Mouse (Mus musculus) G1E (cell line): ENCODE data around the gene Polr2e. TPM values are rescaled to one million over a fixed set of nuclear protein-coding genes. Genes with fewer than 3 reads are reported as not detected.
A peak's percentile ranks its signal among the peaks of the same experiment; 100 is the strongest.

Source experiments
- ATAC-seq: 2 replicates; pipeline ENCODE4 v1.8.0; 2016; ENCODE audit warnings: mild to moderate bottlenecking; ENCODE audit not compliant: insufficient number of reproducible peaks, poor library complexity, low FRiP score, severe bottlenecking; ENCODE audit errors: extremely low read depth
- DNase-seq: peaks from one replicate; pipeline ENCODE4 v3.0.0; 2012; ENCODE audit warnings: low spot score
- H3K27me3 ChIP-seq: 2 replicates; pipeline ENCODE4 v1.6.1; 2012; ENCODE audit warnings: mild to moderate bottlenecking, low read length, inconsistent platforms; ENCODE audit not compliant: insufficient read depth
- H3K36me3 ChIP-seq: replicated peaks from 2 replicates; pipeline ENCODE3; 2012; ENCODE audit warnings: mild to moderate bottlenecking, inconsistent platforms
- H3K4me1 ChIP-seq: 2 replicates; pipeline ENCODE4 v1.6.1; 2012; ENCODE audit warnings: low read depth, low read length, inconsistent platforms, mixed read lengths; ENCODE audit not compliant: insufficient read depth
- H3K4me3 ChIP-seq: 2 replicates; pipeline ENCODE4 v1.5.1; 2012; ENCODE audit warnings: low read depth, mild to moderate bottlenecking, inconsistent platforms, low read length, moderate library complexity, mixed read lengths
- H3K9me3 ChIP-seq: replicated peaks from 2 replicates; pipeline ENCODE4 v1.6.1; 2012; ENCODE audit warnings: inconsistent platforms
- CTCF ChIP-seq: IDR thresholded peaks from 2 replicates; pipeline ENCODE4 v1.5.1; 2012; ENCODE audit warnings: low read depth, low read length, inconsistent platforms, mixed read lengths
- GATA1 ChIP-seq: IDR thresholded peaks from 2 replicates; pipeline ENCODE4 v1.6.1; 2012; ENCODE audit warnings: borderline replicate concordance, low read length, inconsistent platforms, mixed read lengths
- GATA2 ChIP-seq: IDR thresholded peaks from 2 replicates; pipeline ENCODE4 v1.6.1; 2012; ENCODE audit warnings: low read depth, low read length, inconsistent platforms, borderline replicate concordance
- POLR2AphosphoS5 ChIP-seq: IDR thresholded peaks from 2 replicates; pipeline ENCODE4 v1.6.1; 2012; ENCODE audit warnings: low read depth, low read length, inconsistent platforms; ENCODE audit not compliant: insufficient replicate concordance
- TAL1 ChIP-seq: conservative IDR thresholded peaks from 2 replicates; pipeline ENCODE4 v1.6.1; 2012; ENCODE audit warnings: low read depth, low read length, inconsistent platforms, mixed read lengths
- polyA plus RNA-seq: library from polyadenylated mRNA; stranded (reverse); fragments of >175 nt; gene quantifications from 2 replicates; pipeline ENCODE4 v1.2.3, GENCODE M21; 2012
- total RNA-seq, 2 experiments: library from RNA; stranded (forward) in 1 of 2; stranded (reverse) in 1 of 2; fragments of 200-1000 nt in 1 of 2; fragments of >200 nt in 1 of 2; fragmentation: Nextera tagmentation in 1 of 2; gene quantifications; 2 replicates each; pipeline ENCODE4 v1.2.3; 2014 to 2017

Gene Polr2e
- total and polyA plus RNA-seq, 3 experiments = 54.6 to 206 (median 90.2) TPM

DNA sequence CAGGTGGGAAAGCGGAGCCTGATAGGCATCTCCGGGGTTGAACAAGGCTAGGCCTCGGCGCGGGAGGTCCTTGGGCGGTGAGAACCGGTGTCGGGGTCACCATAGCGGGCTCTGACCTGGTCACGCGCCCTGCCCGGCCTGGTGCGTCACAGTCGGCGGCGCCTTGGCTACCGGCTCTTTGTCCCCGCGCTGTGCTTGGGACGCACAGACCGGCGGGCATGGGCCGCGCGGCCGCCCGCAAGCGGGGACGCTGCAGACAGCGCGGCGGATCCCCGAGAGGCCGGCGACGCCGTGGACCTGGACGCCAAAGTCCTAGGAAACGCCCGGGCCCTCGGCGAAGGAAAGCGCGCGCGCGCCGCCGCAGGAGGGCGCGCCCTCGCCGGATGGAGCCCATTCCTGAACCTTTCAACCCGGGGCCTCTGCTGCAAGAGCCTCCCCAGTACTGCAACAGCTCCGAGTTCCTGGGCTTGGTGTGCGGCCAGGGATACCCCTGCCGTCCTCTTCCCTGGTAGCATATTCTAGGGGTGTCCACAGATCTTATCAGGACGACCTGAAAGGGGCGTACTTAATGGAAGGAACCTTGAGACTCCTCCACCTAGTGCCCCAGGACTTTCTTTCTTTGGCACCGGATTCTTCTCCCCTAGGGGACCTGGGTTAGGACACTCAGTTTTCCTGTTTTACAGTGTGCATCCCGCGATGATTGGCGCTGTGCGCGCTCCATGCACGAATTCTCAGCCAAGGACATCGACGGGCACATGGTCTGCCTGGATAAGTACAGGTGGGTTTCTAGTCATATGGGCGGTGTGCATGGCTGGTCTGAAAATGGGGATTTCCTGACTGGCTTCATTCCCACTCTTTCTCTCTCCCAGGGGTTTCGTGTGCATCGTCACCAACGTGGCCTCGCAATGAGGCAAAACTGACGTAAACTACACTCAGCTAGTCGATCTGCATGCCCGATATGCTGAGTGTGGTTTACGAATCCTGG lies 14.5 kb upstream of the Polr2e start:
- H3K4me3 ChIP-seq = peak overlapping the region; percentile 85
- ATAC-seq (no peak), DNase-seq (peak; percentile 82)
- H3K36me3 ChIP-seq = peaks cover 46% of the 10 kb centered on the region
- H3K4me1 ChIP-seq = peaks cover 81% of the 10 kb centered on the region
- TF ChIP-seq POLR2AphosphoS5 = no peak
- TF ChIP-seq TAL1 = no peak
- TF ChIP-seq CTCF = no peak
- TF ChIP-seq GATA1 = no peak
- TF ChIP-seq GATA2 = no peak
- H3K9me3 ChIP-seq = no peaks in the 10 kb centered on the region
- H3K27me3 ChIP-seq = no peaks in the 10 kb centered on the region

DNA sequence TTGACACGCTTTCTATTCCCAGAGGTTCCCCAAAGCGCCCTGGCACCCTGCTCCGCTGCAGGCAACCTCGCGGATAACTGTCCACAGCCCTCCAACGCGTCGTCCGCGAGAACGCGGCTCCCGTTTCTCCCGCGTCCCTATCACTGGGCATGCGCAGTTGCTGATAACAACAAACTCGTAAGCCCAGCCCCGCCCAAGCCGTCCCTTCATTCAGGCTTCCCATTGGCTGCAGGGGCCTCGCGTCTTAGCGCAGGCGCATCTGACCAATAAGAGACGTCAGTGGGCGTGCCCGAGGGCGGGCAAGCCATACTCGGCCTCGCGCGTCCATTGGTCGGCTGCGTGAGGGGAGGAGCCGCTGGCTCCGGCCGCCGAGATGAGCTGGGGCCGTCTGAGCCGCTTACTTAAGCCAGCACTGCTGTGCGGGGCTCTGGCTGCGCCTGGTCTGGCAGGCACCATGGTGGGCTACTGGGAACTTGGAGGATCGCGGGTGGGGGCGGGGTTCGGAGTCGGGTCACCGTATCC lies 13.7 kb upstream of the Polr2e start:
- ATAC-seq = peak; percentile 95
- peak; percentile 97 for DNase-seq
- Histone ChIP-seq H3K4me3 (peak overlapping the region; percentile 85), H3K4me1 (peaks cover 86% of the 10 kb centered on the region), H3K36me3 (peaks cover 38% of the 10 kb centered on the region), H3K9me3 (no peaks in the 10 kb centered on the region), H3K27me3 (no peaks in the 10 kb centered on the region)
- no peak for TF ChIP-seq GATA1
- TF ChIP-seq POLR2AphosphoS5 = no peak
- TF ChIP-seq CTCF = no peak
- TF ChIP-seq GATA2 = no peak
- no peak for TF ChIP-seq TAL1

DNA sequence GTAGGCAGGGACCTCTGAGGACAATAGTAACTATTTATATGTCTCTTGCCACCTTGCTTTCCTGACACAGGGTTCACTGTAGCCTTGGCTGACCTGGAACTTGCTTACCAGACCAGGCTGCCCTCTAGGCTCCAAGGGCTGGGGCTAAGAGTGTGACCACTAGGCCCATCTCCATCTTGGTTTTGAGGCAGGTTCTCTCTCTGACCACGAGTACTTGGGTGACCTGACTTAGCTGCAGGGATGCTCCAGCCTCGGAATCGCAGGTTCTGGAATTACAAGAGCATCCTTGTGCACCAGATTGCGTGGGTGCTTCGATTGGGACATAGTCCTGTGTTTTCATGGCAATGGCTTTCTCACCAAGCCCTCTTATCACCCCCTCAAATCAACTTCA lies 12.8 kb upstream of the Polr2e start:
- ATAC-seq (no peak), DNase-seq (no peak)
- Histone ChIP-seq H3K36me3 (peaks cover 29% of the 10 kb centered on the region), H3K9me3 (no peaks in the 10 kb centered on the region), H3K27me3 (no peaks in the 10 kb centered on the region), H3K4me1 (peaks cover 87% of the 10 kb centered on the region), H3K4me3 (peak overlapping the region; percentile 47; the same call in 1 of the 2 replicates)
- no peak for TF ChIP-seq GATA2
- no peak for TF ChIP-seq CTCF
- no peak for TF ChIP-seq TAL1
- no peak for TF ChIP-seq GATA1
- TF ChIP-seq POLR2AphosphoS5 = no peak

GRCm38 (mm10) chr10:80051618-80052373 lies 12.2 kb upstream of the Polr2e start:
- Histone ChIP-seq H3K36me3 (peaks cover 23% of the 10 kb centered on the region), H3K4me1 (peaks cover 87% of the 10 kb centered on the region), H3K27me3 (no peaks in the 10 kb centered on the region), H3K9me3 (no peaks in the 10 kb centered on the region), H3K4me3 (peak overlapping the region; percentile 47; the same call in 1 of the 2 replicates)
- TF ChIP-seq TAL1 (no peak), GATA1 (no peak), POLR2AphosphoS5 (no peak), GATA2 (no peak), CTCF (no peak)
- DNase-seq = no peak
- ATAC-seq = no peak

- no peak overlapping the region; the same call in 1 of the 2 replicates for H3K4me3 ChIP-seq
- H3K36me3 ChIP-seq = peaks cover 16% of the 10 kb centered on the region
- no peaks in the 10 kb centered on the region for H3K27me3 ChIP-seq
- no peak for ATAC-seq
- H3K9me3 ChIP-seq = no peaks in the 10 kb centered on the region
- TF ChIP-seq POLR2AphosphoS5 (no peak), TAL1 (no peak)
- H3K4me1 ChIP-seq = peaks cover 83% of the 10 kb centered on the region
- no peak for DNase-seq
These were observed 11.5 kb upstream of the Polr2e start for GRCm38 (mm10) chr10:80050885-80051617.
